Mouse (Mus musculus) telencephalon, adult 2 months (tissue): ENCODE measurements around the gene Retreg3.

Experiments
- DNase-seq: peaks from one replicate; pipeline ENCODE4 v3.0.0-alpha.2; 2011; ENCODE audit warnings: low read depth, low spot score

Retreg3 gene

DNA sequence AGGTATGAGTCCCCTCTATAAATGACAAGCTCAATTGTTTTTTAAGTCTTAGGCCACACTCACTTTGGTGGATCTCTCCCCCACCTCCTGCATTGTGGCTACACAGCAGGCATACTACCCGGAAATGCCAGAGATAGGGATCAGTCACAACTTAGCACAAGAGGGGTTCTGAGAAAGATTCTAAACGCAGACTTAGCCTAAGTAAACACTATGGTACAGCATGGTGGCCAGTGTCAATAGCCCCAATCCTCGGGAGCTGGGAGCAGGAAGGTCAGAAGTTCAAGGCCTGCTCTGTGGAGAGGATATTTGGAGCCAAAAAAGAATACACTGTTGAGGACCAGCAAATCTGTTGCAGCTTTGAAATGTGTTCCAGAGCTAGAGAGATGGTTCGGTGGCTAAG, 1.6 kb downstream of the Retreg3 start:
- DNase-seq = no peak

- DNase-seq = peak; percentile 56
These were observed 4.1 kb downstream of the Retreg3 start for GRCm38 (mm10) chr11:101115564-101115963.

DNA sequence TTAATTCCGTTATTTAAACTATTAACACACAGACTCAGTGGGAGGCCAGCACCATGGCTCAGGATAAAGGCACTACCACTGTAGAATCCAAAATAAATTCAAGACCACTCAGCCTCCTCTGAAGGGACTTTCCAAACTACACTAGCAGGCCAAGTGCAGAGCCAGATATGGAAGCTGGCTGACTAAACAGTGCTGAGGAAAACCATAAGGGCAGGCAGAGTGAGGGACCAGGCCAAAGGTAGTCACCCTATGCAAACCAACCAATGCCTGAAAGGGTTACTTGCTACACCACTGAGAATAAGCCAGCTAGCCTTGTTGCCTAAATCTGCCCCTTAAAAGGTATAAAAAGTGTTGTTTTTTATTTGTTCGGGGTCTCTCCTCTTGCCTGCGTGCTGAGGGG, 7.5 kb downstream of the Retreg3 start:
- DNase-seq = no peak

DNA sequence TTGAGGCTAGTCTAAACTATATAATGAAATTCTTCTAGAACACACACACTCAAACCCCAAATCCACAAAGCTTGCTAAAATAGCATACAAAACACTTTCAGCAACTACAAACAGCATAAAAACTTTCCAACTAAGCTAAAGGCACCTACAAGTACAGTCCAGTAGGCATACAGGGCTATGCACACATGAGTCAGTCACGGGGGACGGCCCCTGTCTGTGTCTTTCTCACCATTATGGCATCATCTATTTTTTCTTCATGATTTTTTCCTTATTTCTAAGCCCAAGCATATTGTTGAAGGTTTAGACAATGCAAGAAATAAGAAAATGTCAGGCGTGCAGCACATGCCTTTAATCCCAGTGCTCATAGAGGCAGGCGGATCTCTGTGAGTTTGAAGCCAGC, 8.5 kb downstream of the Retreg3 start:
- no peak for DNase-seq

GRCm38 (mm10) chr11:101110708-101111107, 9.0 kb downstream of the Retreg3 start:
- no peak for DNase-seq

DNA sequence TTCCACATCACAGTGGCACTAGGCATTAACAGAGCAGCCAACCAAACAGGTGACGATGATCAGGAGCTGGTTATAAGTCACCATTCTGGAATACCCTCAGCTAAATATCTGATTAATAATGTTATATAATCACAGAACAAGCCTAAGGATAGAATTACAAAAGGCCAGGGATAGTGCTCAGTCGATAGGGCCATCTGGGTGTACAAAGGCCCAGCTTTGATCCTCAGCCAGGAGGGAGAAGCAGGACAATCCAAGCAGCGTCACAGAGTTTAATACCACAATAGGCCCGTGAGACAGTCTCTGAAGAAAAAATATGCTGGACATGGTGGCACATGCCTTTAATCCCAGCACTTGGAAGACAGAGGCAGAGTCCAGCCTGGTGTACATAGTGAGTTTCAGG, 10.3 kb downstream of the Retreg3 start:
- DNase-seq = no peak

DNA sequence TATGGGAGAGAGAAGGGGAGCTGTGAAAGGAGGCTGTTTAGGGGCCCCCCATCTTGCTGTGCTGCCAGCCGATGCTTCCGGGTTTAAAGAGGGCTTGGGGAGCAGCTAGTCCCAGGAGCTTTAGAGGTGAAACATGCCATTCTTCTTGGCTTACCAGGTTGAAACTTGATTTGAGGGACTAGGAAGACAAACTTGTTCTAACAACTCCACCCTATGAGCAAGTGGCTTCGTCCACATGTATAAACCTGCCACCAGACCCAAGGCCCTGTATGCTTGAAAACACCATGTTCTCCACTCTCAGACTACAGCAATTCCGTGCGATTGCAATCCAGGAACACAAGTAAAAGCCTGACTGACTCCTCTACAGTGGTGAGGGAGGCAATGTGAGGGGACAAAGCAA, 16.7 kb downstream of the Retreg3 start:
- DNase-seq = no peak

DNA sequence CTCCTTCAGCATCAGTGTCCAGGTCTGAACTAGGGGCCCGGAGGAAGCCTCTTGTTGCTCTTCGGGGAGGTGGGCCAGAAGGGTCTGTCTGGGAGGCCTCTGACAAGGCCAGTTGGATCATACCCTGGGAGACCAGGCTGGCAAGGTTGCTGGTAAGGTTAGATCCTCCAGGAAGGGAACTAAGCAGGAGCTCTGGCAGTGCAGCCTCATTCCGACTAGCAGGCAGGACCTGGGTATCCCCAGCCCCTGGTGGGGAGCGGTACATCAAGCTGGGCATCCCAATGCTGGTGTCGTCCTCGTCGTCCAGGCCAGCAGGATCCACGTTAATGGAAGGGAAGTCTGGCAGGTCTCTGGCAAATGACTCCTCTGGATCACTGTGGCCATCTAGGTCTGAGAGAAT, 21.5 kb downstream of the Retreg3 start:
- DNase-seq = no peak

GRCm38 (mm10) chr11:101095314-101096024, 24.2 kb downstream of the Retreg3 start, which contains the start of gene Psmc3ip:
TSS of gene Psmc3ip (minus strand) at chr11:101095436.
- DNase-seq = peak; percentile 91

DNA sequence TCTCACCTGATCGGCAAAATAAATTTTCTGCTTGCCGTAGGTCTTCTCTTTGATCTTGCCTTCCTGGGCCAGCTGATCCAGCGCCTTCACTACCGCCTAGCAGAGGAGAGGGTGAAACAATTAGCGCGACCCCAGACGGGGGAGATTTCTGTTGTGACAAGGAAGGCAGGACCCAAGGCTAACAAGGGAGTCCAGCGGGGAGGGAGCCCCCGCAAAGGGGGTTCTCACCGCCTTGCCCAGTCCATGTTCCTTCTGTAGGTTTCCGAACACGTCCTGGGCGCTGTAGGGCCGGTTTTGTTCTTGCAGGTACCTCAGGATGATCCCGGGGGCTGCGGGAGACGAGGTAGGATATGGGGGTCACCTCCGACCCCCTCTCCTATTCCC, 24.8 kb downstream of the Retreg3 start:
- no peak for DNase-seq

- DNase-seq = no peak
These were observed 29.8 kb downstream of the Retreg3 start for GRCm38 (mm10) chr11:101089931-101090330.

GRCm38 (mm10) chr11:101087682-101088055, 32.0 kb downstream of the Retreg3 start:
- DNase-seq = no peak

DNA sequence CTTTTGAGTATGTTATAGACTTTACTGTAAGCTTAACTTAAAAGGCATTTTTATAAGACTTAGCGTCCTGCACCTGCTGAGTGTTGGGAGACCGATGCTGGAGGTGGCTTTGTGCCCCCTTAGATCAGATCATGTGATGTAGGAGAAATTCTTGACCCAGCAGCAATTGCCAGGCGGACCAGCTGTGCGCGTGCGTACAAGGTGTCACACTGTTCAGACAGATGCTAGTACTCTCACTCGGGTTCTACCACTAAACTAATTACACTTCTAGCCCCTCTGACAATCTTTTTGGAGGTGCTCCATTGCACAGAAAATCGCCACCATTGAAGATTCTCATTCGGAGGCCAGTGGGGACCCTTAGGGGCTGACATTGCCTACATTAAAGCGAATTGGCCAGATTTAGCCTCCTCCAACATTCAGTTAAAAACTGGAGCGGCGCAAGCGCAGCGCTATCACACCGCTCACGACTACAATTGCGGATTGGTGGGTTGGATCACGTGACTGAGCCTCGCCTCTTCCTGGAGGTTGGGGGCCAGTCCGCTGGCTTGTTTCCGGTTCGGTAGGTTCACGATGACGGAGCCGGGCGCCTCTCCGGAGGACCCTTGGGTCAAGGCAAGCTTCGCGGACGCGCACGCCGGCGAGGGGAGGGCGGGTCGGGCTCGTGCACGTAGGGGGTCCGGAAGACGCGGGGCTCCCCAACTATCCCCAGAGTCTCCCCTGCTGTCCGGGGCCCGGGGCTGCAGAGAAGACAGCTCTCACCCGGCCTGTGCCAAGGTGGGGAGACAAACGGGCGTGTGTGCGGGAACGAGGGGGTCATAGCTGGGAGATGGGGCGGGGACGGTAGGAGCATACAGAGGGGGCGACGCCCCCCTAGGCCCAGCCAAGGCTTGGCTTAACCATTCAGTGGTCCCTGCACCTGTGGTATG, 32.7 kb downstream of the Retreg3 start, which contains the start of gene Mlx:
Mlx (plus strand) TSS at position 522 of the 926 bp plus-strand sequence.
- peak; percentile 94 for DNase-seq

DNA sequence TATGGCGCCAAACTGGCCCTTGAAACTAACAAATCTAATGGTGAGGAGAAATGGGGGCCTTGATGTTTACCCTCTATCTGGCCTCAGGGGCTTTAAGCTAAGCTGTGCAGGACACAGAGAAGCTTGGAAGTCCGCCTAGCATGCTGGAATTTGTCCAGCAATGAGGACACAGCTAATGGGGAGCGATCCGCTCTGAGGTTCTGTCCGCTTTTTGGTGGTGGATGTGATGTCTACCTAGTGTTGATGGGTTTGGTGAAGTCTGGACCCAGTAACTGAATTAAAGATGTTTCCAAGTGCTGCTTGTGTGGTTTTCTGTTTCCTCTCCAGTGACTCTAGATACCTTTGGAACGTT, 33.4 kb downstream of the Retreg3 start:
- DNase-seq = no peak

GRCm38 (mm10) chr11:101085617-101086322, 33.9 kb downstream of the Retreg3 start:
- no peak for DNase-seq

DNA sequence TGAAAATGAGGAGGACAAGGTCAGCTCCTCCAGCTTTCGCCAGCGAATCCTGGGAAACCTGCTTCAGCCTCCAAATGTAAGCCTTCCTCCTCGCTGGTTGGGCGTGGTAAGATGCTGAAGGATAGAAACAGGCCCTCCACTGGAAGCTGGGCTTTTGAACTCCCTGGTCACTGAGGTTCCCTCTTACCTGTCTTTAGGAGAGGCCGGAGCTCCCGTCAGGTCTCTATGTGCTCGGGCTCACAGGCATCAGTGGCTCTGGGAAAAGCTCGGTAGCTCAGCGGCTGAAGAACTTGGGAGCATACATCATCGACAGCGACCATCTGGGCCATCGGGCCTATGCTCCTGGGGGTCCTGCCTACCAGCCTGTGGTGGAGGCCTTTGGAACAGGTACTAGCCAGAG, 34.9 kb downstream of the Retreg3 start:
- no peak for DNase-seq

DNA sequence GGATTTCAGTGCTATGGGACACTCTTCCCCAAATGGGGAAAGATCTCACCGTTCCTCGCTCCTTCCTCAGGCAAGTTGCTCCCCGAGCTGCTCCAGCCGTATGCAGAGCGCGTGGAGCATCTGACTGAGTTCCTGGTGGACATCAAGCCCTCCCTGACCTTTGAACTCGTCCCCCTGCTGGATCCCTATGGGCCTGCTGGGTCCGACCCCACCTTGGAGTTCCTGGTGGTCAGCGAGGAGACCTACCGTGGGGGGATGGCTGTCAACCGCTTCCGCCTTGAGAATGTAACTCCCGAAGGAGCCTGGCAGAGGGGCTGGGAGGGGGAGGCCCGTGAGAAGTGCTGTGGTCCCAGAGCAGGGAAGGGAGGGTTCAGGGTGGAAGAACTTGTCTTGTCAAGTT, 35.4 kb downstream of the Retreg3 start:
- no peak for DNase-seq

GRCm38 (mm10) chr11:101083083-101083697, 36.5 kb downstream of the Retreg3 start:
- no peak for DNase-seq

DNA sequence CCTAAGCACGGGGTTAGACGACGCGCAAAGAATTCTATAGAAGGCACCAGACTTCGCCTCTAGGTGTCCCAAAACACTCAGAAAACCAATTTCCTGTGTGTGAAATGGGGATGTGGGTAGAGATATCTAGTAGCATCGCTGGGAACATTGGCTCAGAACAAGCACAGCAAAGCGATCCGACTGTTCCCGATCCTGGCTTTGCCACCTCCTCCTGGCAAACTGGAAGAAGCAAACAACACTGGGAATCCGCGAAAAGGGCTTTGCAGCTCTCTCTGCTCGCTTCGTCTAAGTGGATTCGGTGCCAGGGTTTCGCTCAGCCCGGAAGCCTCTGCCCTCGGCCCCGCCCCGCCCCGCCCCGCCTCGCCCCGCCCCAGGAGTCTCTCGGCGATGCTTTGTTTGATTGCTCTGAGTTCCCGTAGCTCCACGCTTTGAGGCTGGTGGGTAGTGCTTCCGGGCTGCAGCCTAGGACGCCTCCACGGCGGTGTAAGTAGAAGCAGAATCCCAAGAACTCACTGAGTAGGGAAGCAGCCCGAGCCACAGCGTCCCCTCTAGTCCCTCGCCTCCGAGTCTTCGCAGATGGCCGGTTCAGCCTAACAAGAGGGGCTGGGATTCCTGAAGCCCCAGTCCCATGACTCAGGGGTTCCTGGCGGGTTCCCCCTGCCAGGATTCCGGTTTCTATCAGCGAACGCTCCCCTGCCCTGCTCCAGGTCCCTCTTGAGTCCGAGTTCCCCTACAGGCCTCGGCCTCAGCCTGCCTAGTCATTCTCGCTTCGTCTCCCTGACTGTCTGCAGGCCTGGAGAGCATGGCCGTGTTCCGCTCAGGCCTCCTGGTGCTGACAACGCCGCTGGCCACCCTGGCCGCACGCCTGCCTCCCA, 37.2 kb downstream of the Retreg3 start, which contains the start of gene Coasy:
Coasy (plus strand) TSS at position 358 of the 875 bp plus-strand sequence.
- DNase-seq = peak; percentile 95

DNA sequence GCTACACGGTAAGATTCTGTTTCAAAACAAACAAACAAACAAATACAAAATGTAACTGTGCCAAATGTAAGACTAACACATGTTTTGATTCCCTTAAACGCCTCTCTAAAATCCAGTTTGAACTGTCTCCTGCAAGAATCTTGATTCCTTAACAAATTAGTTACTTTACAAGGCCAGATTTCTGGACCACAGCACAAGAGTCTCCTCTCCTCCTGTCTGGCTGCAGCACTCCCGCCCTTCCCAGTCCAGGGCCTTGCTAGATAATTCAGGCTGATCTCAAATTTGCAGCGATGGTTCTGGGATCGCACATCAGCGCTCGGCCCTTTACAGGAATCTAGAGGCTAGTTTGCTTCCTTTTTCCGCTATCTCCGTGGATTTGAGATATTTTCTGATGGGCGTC, 38.0 kb downstream of the Retreg3 start:
- DNase-seq = no peak

- no peak for DNase-seq
These were observed 39.3 kb downstream of the Retreg3 start for GRCm38 (mm10) chr11:101080421-101080820.
